Mouse (Mus musculus) lung, postnatal 4 days (tissue): Measurements from ENCODE around the gene Slc25a44.

ENCODE experiments used
- DNase-seq, 2 experiments: peaks; one replicate each; pipeline ENCODE4 v3.0.0; 2021

The Slc25a44 gene

GRCm38 (mm10) chr3:88365705-88366361, 59.1 kb downstream of the Slc25a44 start:
- no peak for DNase-seq

- peak; percentile 83 to 86 for DNase-seq
Measured at GRCm38 (mm10) chr3:88364337-88364736, 60.6 kb downstream of the Slc25a44 start, which contains the start of gene Paqr6. Gene Paqr6 (plus strand): TSS chr3:88364584.

GRCm38 (mm10) chr3:88363700-88364099, 61.2 kb downstream of the Slc25a44 start:
- peak in 1 of 2 experiments; percentile 45 for DNase-seq

- no peak for DNase-seq
Measured at GRCm38 (mm10) chr3:88361612-88362313, 63.2 kb downstream of the Slc25a44 start.

- no peak for DNase-seq
Measured at GRCm38 (mm10) chr3:88361096-88361495, 63.8 kb downstream of the Slc25a44 start.
